Mouse (Mus musculus) kidney, embryonic 15.5 days (tissue): Measurements from ENCODE around the gene Slc39a11. TPM values are rescaled to one million over a fixed set of nuclear protein-coding genes. Genes with fewer than 3 reads are reported as not detected.

ENCODE experiments used
- ATAC-seq: fragments of 200-750 bp; cut with Nextera tagmentation; replicated peaks from 2 replicates; pipeline ENCODE4 v1.8.0; 2017; ENCODE audit warnings: moderate TSS enrichment; ENCODE audit not compliant: low FRiP score
- H3K27ac ChIP-seq: fragments of 300-500 bp; sonication (generic); 2 replicates; pipeline ENCODE4 v1.5.1; 2015; ENCODE audit warnings: mild to moderate bottlenecking, inconsistent platforms
- H3K27me3 ChIP-seq: fragments of 300-500 bp; sonication (generic); 2 replicates; pipeline ENCODE4 v1.6.1; 2015; ENCODE audit warnings: inconsistent platforms
- H3K36me3 ChIP-seq: fragments of 300-500 bp; sonication (generic); 2 replicates; pipeline ENCODE4 v1.6.1; 2015; ENCODE audit warnings: inconsistent platforms
- H3K4me1 ChIP-seq: fragments of 300-500 bp; sonication (generic); 2 replicates; pipeline ENCODE4 v1.6.1; 2015; ENCODE audit warnings: inconsistent platforms
- H3K4me2 ChIP-seq: fragments of 300-500 bp; sonication (generic); 2 replicates; pipeline ENCODE4 v1.6.1; 2015; ENCODE audit warnings: moderate library complexity, mild to moderate bottlenecking, inconsistent platforms
- H3K4me3 ChIP-seq: fragments of 300-500 bp; sonication (generic); replicated peaks from 2 replicates; pipeline ENCODE4 v1.5.1; 2015; ENCODE audit warnings: mild to moderate bottlenecking, inconsistent platforms
- H3K9ac ChIP-seq: fragments of 300-500 bp; sonication (generic); 2 replicates; pipeline ENCODE4 v1.6.1; 2015; ENCODE audit warnings: mild to moderate bottlenecking, inconsistent platforms
- H3K9me3 ChIP-seq: fragments of 300-500 bp; sonication (generic); replicated peaks from 2 replicates; pipeline ENCODE4 v1.6.1; 2016; ENCODE audit warnings: inconsistent platforms
- WGBS: fragments of 180-500 bp; shearing (Covaris S2); methylation state at CpG from one replicate; pipeline ENCODE4 v1.1.7; 2015; ENCODE audit warnings: mixed read lengths; 5-methylcytosine and 5-hydroxymethylcytosine counted together
- polyA plus RNA-seq: library from polyadenylated mRNA; unstranded; fragments of >200 nt; fragmentation: Nextera tagmentation; extraction: Ambion mirVana; gene quantifications from 2 replicates; pipeline ENCODE4 v1.2.1, GENCODE M21; 2015

Slc39a11 gene
- polyA plus RNA-seq, 1 experiment from 2014 or later: 22.2 TPM

DNA sequence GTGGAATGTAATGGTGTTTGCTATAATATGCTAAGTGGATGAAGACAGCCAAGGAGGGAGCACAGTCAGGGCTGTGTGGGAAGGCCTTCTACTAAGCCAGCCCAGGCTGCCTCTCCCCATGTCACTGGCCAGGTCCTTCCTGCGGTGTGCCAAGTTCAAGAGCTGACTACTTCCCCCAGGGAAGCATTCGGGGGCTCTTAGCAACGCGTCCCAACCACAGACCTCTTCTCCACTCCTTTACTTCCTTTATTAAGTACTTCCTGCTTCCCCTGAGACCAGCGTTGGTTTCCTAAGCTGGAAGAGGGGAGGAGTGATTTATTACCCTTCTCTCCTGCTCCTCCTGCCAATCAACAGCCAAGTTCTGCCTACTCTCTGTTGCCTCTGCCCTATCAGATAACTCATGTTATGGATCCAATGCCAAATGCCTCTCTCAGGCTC lies 315.4 kb downstream of the Slc39a11 start:
- Histone ChIP-seq H3K9me3 (0 out of 2 replicates have a peak, but pooled peaks cover 2% of the 10 kb centered on the region), H3K27me3 (no peaks in the 10 kb centered on the region), H3K4me1 (peaks cover 14% of the 10 kb centered on the region), H3K9ac (no peak overlapping the region), H3K4me3 (no peak overlapping the region), H3K27ac (no peak overlapping the region), H3K4me2 (no peak overlapping the region), H3K36me3 (no peaks in the 10 kb centered on the region)
- WGBS: 38% methylated on average over 5 of the region's 5 CpGs
- peak; percentile 30; the same call in 1 of the 2 replicates for ATAC-seq

DNA sequence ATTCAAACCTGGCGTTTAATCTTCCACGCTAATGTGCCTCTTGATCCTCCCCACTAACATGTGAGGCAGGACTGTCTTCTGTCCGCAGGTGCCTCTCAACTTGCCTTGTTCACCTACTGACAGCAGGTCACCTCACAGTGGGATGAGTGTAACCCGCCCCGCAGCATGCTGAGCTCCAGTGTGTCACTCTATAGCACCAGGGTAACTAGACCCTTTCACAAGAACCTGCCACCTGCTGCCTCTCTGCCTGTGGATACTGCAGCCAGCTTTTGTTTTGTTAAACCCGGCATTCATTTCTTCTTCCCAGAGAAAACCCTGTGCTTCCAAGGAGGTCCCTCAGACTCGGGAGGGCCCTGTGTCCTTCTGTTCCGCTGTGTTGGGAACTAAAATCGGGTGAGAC lies 316.3 kb downstream of the Slc39a11 start:
- 0 out of 2 replicates have a peak, but pooled peaks cover 2% of the 10 kb centered on the region for H3K9me3 ChIP-seq
- ATAC-seq: no peak
- peaks cover 14% of the 10 kb centered on the region for H3K4me1 ChIP-seq
- no peak overlapping the region for H3K27ac ChIP-seq
- H3K4me3 ChIP-seq: no peak overlapping the region
- H3K4me2 ChIP-seq: no peak overlapping the region
- no peaks in the 10 kb centered on the region for H3K27me3 ChIP-seq
- no peak overlapping the region for H3K9ac ChIP-seq
- no peaks in the 10 kb centered on the region for H3K36me3 ChIP-seq
- WGBS: 47% methylated on average over 9 of the region's 9 CpGs

DNA sequence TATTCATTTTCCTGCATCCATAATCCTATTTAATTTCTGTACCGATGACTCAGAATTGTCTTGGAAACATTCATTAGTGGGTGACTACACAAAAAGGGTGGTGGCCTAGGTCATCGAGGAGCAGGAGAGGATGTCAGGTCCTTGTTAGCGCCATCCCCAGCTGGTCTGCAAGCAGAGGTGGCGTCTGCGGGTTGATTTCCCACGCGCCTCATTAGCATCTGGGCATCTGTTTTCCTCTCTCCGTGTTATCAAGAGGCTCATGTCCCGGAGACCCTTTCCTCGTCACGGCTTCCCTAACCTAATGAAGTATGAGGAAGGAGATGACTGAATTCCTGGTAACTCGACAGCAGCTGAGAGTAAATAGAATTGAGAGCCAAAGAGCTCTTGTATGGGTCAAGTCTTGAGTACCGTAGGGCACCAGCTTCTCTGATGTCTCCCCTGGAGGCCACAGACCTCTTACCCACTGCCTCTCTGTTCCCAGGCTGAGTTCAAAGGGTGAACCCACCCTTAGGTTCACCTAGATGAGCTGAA lies 319.8 kb downstream of the Slc39a11 start:
- H3K4me2 ChIP-seq: no peak overlapping the region
- no peak overlapping the region for H3K27ac ChIP-seq
- 68% methylated on average over 13 of the region's 13 CpGs for WGBS
- H3K9ac ChIP-seq: no peak overlapping the region
- H3K27me3 ChIP-seq: peaks cover 5% of the 10 kb centered on the region
- ATAC-seq: no peak
- peaks cover 19% of the 10 kb centered on the region for H3K4me1 ChIP-seq
- no peak overlapping the region for H3K4me3 ChIP-seq
- H3K36me3 ChIP-seq: no peaks in the 10 kb centered on the region
- H3K9me3 ChIP-seq: no peaks in the 10 kb centered on the region

DNA sequence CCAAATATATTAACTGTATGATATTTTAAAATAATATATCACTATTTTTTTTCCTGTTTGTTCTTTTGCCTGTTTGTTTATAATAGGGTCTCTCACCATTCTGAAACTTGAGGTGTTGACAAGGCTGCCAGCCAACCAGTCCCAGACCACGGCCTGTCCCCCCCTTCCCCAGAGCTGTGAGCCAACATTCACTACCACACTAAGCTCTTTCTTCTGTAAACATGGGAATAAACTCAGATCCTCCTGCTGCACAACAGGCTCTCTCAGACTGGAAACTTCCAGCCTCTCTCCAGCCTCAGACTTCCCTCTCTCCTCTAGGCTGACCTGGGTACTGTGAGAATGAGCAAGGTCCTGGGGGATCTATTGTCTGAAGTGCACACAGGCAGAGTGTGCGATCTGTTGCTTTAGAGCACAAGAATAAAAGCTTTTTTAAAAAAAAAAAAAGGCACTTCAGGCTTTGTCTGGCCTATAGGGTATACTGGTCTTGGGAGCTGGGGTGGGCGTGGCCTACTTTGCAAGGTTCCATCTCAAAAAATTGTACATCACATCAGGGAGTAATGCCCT lies 322.3 kb downstream of the Slc39a11 start:
- Histone ChIP-seq H3K4me1 (peaks cover 5% of the 10 kb centered on the region; the same call in 1 of the 2 replicates), H3K4me3 (no peak overlapping the region), H3K27me3 (peaks cover 11% of the 10 kb centered on the region), H3K36me3 (no peaks in the 10 kb centered on the region), H3K9ac (no peak overlapping the region), H3K27ac (no peak overlapping the region), H3K4me2 (no peak overlapping the region), H3K9me3 (no peaks in the 10 kb centered on the region)
- no peak for ATAC-seq
- WGBS: 77% methylated on average over 3 of the region's 3 CpGs

DNA sequence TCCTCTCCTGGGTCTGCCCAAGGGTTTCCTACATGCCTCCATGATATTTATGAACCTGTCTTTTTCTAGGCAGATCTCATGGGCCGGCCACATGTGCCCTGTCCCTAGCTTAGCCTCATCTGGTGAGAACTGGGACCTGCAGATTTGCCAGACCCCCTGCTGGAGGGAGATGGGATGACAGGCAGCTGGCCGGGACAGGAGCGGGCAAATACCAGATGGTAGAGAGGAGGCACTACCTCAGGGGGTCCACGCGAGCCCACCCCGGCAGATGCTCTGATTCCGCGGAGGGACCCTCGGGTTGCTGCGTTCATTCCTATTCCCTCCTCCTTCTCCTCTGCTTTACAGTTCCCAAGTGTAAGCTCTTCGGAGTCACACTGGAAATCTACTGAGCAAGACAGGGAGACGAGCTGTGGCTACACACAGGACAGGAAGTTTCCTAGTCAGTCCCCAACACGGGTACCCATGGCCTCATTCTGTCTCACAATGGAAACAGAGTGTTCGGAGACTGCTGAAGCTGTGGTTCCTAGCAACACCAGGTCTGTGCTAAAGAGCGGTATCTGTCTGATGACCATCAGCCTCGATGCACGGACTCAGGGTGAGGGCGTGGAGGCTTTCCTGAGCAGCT lies 323.4 kb downstream of the Slc39a11 start:
- peaks cover 13% of the 10 kb centered on the region for H3K27me3 ChIP-seq
- 27% methylated on average over 18 of the region's 18 CpGs for WGBS
- H3K4me2 ChIP-seq: peak overlapping the region; percentile 54
- peaks cover 5% of the 10 kb centered on the region; the same call in 1 of the 2 replicates for H3K4me1 ChIP-seq
- H3K4me3 ChIP-seq: 0 out of 2 replicates have a peak overlapping the region, but pooled peaks have one; percentile 23
- H3K27ac ChIP-seq: no peak overlapping the region
- H3K9me3 ChIP-seq: no peaks in the 10 kb centered on the region
- ATAC-seq: peak; percentile 87
- H3K9ac ChIP-seq: no peak overlapping the region
- H3K36me3 ChIP-seq: no peaks in the 10 kb centered on the region

DNA sequence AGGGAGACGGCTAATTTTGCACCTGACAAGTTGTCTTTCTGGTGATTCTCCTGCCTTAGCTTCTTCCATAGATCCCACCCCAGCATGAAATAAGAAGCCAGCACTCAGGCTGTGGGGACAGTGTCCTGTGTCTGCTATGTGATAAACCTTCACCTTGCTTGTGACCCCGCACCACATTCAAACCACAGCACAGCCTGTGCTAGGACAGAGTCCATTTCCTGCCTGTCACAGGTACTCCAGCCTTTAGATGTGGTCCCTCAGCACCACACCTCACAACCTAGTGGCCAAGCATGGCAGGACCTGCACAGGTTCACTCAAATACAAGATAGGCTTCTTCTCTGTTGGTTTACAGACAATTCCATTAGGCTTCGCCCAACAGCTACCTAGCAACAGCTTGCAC lies 328.3 kb downstream of the Slc39a11 start:
- no peak for ATAC-seq
- Histone ChIP-seq H3K4me3 (no peak overlapping the region), H3K27ac (no peak overlapping the region), H3K36me3 (no peaks in the 10 kb centered on the region), H3K27me3 (peaks cover 18% of the 10 kb centered on the region), H3K4me1 (peaks cover 3% of the 10 kb centered on the region; the same call in 1 of the 2 replicates), H3K4me2 (no peak overlapping the region), H3K9ac (no peak overlapping the region), H3K9me3 (no peaks in the 10 kb centered on the region)
- 92% methylated on average over 3 of the region's 3 CpGs for WGBS

DNA sequence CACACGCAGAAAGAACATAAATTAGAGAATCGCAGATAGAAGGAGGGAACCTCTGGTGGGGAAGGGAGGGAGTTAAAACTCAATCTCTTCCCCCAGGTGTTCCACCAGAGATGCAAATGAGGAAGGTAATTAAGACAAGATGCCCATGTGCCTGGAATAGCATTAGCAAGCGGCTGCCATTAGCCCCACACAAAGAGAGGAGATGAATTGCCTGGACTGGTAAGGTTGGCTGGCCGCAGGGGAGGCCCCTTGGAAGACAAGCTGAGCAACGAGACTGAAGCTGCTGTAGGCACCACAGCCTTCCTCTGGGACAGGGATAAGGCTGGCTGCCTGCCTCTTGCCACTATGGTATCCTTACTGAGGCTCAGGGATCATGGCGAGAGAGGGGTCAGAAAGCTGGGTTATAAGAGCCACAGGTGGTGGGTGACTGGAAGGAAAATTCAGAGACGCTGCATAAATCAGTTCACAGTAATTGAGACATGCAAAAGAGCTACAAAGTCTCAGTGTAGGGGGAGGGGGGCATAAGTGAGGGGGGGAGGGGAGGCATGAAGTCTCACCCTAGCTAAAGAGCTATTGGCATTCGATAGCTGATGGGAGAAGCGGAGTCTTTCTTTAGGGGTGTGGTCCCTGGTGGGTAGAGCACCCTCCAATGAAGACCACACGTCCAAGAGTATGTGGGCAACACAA lies 340.5 kb downstream of the Slc39a11 start:
- peaks cover 7% of the 10 kb centered on the region; the same call in 1 of the 2 replicates for H3K4me1 ChIP-seq
- H3K27ac ChIP-seq: no peak overlapping the region
- no peaks in the 10 kb centered on the region for H3K9me3 ChIP-seq
- ATAC-seq: no peak
- H3K9ac ChIP-seq: no peak overlapping the region
- 53% methylated on average over 10 of the region's 10 CpGs for WGBS
- no peak overlapping the region for H3K4me3 ChIP-seq
- no peaks in the 10 kb centered on the region for H3K27me3 ChIP-seq
- H3K36me3 ChIP-seq: no peaks in the 10 kb centered on the region
- H3K4me2 ChIP-seq: no peak overlapping the region

DNA sequence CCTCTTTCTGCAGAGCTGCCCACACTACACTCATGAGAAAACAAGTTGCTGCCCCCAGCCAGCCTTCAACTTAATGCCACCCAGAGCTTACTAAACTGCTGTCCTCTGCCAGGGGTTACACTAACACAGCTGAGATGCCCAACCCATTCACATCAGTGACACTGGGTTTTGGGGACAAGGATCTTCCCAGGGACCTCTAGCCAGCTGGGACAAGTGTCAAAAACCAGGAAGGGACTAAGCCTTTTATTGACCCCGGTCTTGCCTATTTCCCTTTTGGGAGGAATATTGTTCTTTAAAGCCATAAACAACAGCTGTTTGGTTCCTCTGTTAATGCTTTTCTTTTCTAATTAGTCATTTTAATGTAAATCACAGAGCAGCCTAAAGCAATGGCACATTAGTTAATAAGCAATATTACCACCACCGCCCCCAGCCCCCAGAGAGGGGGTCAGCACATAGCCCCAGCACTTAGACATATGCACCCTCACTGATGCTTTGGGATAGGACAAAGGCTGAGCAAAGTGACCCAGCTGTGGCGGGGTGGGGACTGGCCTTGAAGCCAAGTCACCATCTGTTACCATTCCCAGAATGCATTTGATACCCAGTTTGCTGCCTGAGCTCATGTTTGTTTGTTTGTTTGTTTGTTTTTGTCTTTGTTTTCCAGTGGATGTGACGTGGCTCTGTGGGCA lies 341.5 kb downstream of the Slc39a11 start:
- Histone ChIP-seq H3K27ac (no peak overlapping the region), H3K4me1 (peaks cover 7% of the 10 kb centered on the region; the same call in 1 of the 2 replicates), H3K9me3 (no peaks in the 10 kb centered on the region), H3K27me3 (no peaks in the 10 kb centered on the region), H3K4me2 (no peak overlapping the region), H3K9ac (no peak overlapping the region), H3K4me3 (no peak overlapping the region), H3K36me3 (no peaks in the 10 kb centered on the region)
- WGBS: 55% methylated on average over 4 of the region's 4 CpGs
- no peak for ATAC-seq

DNA sequence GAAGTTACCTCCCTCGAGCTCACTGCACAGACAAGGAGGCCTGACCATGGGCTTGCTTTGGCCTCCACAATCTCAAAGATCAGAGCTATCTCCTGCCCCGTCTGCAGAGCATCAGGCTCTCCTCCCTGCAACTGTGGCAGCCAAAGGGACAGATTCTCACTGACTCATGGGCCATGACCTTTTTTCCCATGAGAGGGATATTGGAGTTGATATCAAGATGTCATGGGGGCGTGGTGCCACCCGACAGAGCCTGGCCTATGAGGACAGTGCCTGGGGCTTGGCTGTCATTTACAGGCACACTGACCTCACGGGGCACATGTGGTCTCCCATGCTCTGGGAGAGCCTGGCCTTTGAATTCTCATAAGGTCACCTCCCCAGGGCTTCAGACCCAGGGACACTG lies 346.7 kb downstream of the Slc39a11 start:
- WGBS: 80% methylated on average over 5 of the region's 5 CpGs
- Histone ChIP-seq H3K9ac (no peak overlapping the region), H3K9me3 (no peaks in the 10 kb centered on the region), H3K4me3 (no peak overlapping the region), H3K4me2 (no peak overlapping the region), H3K4me1 (no peaks in the 10 kb centered on the region), H3K27ac (no peak overlapping the region), H3K36me3 (no peaks in the 10 kb centered on the region), H3K27me3 (no peaks in the 10 kb centered on the region)
- no peak for ATAC-seq

DNA sequence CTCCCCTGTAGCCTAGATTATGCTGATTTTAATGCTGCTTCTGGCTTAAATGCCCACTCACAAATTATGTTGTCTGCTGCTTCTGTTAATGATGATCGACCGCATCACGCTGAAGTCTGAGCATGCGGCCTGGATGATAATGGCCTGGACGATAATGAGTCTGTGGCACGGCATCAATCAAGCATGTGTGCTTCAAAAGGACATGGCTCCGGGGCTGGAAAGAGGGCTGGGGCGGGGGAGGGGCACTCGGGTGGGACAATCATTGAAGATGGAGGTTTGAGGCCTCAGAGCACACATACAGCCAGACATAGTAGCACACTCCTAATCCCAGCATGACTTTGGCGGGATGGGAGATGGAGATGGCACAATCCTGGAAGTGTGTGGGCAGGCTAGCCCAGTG lies 350.4 kb downstream of the Slc39a11 start:
- H3K4me3 ChIP-seq: no peak overlapping the region
- ATAC-seq: no peak
- no peak overlapping the region for H3K9ac ChIP-seq
- H3K9me3 ChIP-seq: no peaks in the 10 kb centered on the region
- H3K4me2 ChIP-seq: no peak overlapping the region
- no peak overlapping the region for H3K27ac ChIP-seq
- WGBS: 79% methylated on average over 10 of the region's 10 CpGs
- no peaks in the 10 kb centered on the region for H3K36me3 ChIP-seq
- peaks cover 3% of the 10 kb centered on the region; the same call in 1 of the 2 replicates for H3K4me1 ChIP-seq
- H3K27me3 ChIP-seq: no peaks in the 10 kb centered on the region

DNA sequence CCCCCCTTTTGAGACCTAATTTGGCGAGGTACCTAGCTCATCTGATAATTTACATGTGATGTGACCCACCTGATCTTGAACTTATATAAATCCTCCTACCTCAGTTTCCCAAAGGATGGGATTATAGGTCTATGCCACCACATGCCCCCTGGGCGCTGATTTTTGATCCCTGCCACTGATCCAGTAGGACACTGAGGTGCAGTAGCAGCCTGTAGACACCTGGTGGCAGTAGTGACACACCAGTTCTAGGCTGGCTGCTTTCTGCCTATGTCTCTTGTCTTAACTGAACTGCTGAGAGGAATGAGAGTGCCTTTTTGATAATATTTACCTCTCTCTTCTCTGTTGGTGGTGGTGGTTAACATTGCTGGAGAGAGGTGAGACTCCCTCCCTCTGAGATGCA lies 352.1 kb downstream of the Slc39a11 start:
- ATAC-seq: no peak
- 17% methylated on average over 2 of the region's 2 CpGs for WGBS
- peaks cover 10% of the 10 kb centered on the region for H3K4me1 ChIP-seq

More for the DNA sequence above, 352.1 kb downstream of the Slc39a11 start:
- H3K27me3 ChIP-seq: no peaks in the 10 kb centered on the region
- no peak overlapping the region for H3K9ac ChIP-seq
- no peak overlapping the region for H3K27ac ChIP-seq
- H3K4me3 ChIP-seq: no peak overlapping the region
- H3K36me3 ChIP-seq: no peaks in the 10 kb centered on the region
- no peak overlapping the region for H3K4me2 ChIP-seq
- H3K9me3 ChIP-seq: no peaks in the 10 kb centered on the region
